In genomic region chr9:69669611-69670550, GRCm38 (mm10) we compare ENCODE assay signal across 11 mouse cellular contexts.
DNase-seq lines count a peak whose midpoint lies in the region; ATAC-seq lines count a peak whose summit lies in the region.
"Had no signal": no experiment of that assay in that cellular context is flagged by ENCODE, and none has a peak within 500 bp of the region (broad histone marks: within the 10 kb centered on the region; RNA-seq: fewer than 3 reads in every experiment).

No protein-coding gene starts in this region.

- DNase-seq in heart, adult 8-10 months (ENCODE audit: low spot score) = no peak
- peak; percentile 23 for DNase-seq in ES-CJ7 (ENCODE audit: low read depth, low spot score)
- DNase-seq in adrenal gland, postnatal 4 days (ENCODE audit: low spot score in 2 of 2) = no peak
- no peak for DNase-seq in left cerebral cortex, adult 18-20 months (ENCODE audit: low spot score in 2 of 2)
- no peak for DNase-seq in adipocyte (ENCODE audit: low spot score)
- DNase-seq: cerebellum, adult 11 months; kidney, adult 18-20 months; lung, postnatal 36 days had no signal

- peaks cover 9% of the 10 kb centered on the region; the same call in 1 of the 2 replicates for H3K4me1 ChIP-seq in heart, embryonic 16.5 days (ENCODE audit: control insufficient read depth, insufficient read depth, low read length)
- H3K4me1 ChIP-seq in embryonic facial prominence, embryonic 15.5 days = peaks cover 11% of the 10 kb centered on the region
- H3K4me1 ChIP-seq in limb, embryonic 15.5 days = peaks cover 18% of the 10 kb centered on the region

- ATAC-seq in heart, embryonic 16.5 days (replicated peaks; ENCODE audit: extremely low read depth, insufficient read depth, low FRiP score) = no peak
- no peak for ATAC-seq in embryonic facial prominence, embryonic 15.5 days (ENCODE audit: insufficient number of reproducible peaks, low FRiP score, low TSS enrichment, low read depth)
- ATAC-seq in limb, embryonic 15.5 days (ENCODE audit: insufficient number of reproducible peaks, low FRiP score, low TSS enrichment, low read depth) = no peak

- peak overlapping the region; percentile 46; the same call in 1 of the 2 replicates for H3K4me2 ChIP-seq in heart, embryonic 16.5 days (ENCODE audit: low read depth, low read length)
- peak overlapping the region; percentile 36 for H3K4me2 ChIP-seq in embryonic facial prominence, embryonic 15.5 days (replicated peaks)
- peak overlapping the region; percentile 33 for H3K4me2 ChIP-seq in limb, embryonic 15.5 days

- H3K4me3 ChIP-seq in heart, embryonic 16.5 days (ENCODE audit: low read length) = peak overlapping the region; percentile 32
- peak overlapping the region; percentile 21 for H3K4me3 ChIP-seq in embryonic facial prominence, embryonic 15.5 days (replicated peaks)
- H3K4me3 ChIP-seq in limb, embryonic 15.5 days = peak overlapping the region; percentile 17

- no peaks in the 10 kb centered on the region for H3K36me3 ChIP-seq in heart, embryonic 16.5 days (ENCODE audit: control insufficient read depth, insufficient read depth)
- no peaks in the 10 kb centered on the region for H3K36me3 ChIP-seq in embryonic facial prominence, embryonic 15.5 days
- no peaks in the 10 kb centered on the region for H3K36me3 ChIP-seq in limb, embryonic 15.5 days

- H3K27me3 ChIP-seq in heart, embryonic 16.5 days (ENCODE audit: control insufficient read depth, insufficient read depth, low read length) = peaks cover 53% of the 10 kb centered on the region
- H3K27me3 ChIP-seq in embryonic facial prominence, embryonic 15.5 days = peaks cover 58% of the 10 kb centered on the region
- peaks cover 59% of the 10 kb centered on the region for H3K27me3 ChIP-seq in limb, embryonic 15.5 days

- WGBS in heart, embryonic 16.5 days = 2% methylated on average over 25 of the region's 25 CpGs
- WGBS in embryonic facial prominence, embryonic 15.5 days = 3% methylated on average over 25 of the region's 25 CpGs
- 2% methylated on average over 25 of the region's 25 CpGs for WGBS in limb, embryonic 15.5 days

- no peak overlapping the region for H3K9ac ChIP-seq in heart, embryonic 16.5 days (ENCODE audit: low read length)
- no peak overlapping the region for H3K9ac ChIP-seq in embryonic facial prominence, embryonic 15.5 days
- no peak overlapping the region for H3K9ac ChIP-seq in limb, embryonic 15.5 days

- no peak overlapping the region for H3K27ac ChIP-seq in heart, embryonic 16.5 days (ENCODE audit: low read length)
- no peak overlapping the region for H3K27ac ChIP-seq in embryonic facial prominence, embryonic 15.5 days (replicated peaks)
- H3K27ac ChIP-seq in limb, embryonic 15.5 days = no peak overlapping the region

- H3K9me3 ChIP-seq in heart, embryonic 16.5 days (replicated peaks; ENCODE audit: control insufficient read depth, low read length) = no peaks in the 10 kb centered on the region
- no peaks in the 10 kb centered on the region for H3K9me3 ChIP-seq in embryonic facial prominence, embryonic 15.5 days (replicated peaks)
- H3K9me3 ChIP-seq in limb, embryonic 15.5 days = no peaks in the 10 kb centered on the region
